Mouse (Mus musculus) neural tube, embryonic 13.5 days (tissue): ENCODE measurements around the gene Wdr49. TPM values are rescaled to one million over a fixed set of nuclear protein-coding genes. Genes with fewer than 3 reads are reported as not detected.

ENCODE experiments used
- ATAC-seq: fragments of 200-750 bp; cut with Nextera tagmentation; 2 replicates; pipeline ENCODE4 v1.8.0; 2017; ENCODE audit warnings: low read depth, mild to moderate bottlenecking, moderate TSS enrichment, moderate library complexity
- H3K27ac ChIP-seq: fragments of 300-500 bp; sonication (generic); replicated peaks from 2 replicates; pipeline ENCODE4 v1.5.1; 2015; ENCODE audit warnings: moderate library complexity, mild to moderate bottlenecking, inconsistent platforms
- H3K27me3 ChIP-seq: fragments of 300-500 bp; sonication (generic); 2 replicates; pipeline ENCODE4 v1.6.1; 2015; ENCODE audit warnings: mild to moderate bottlenecking, inconsistent platforms
- H3K36me3 ChIP-seq: fragments of 300-500 bp; sonication (generic); 2 replicates; pipeline ENCODE4 v1.6.1; 2015; ENCODE audit warnings: mild to moderate bottlenecking, inconsistent platforms
- H3K4me1 ChIP-seq: fragments of 300-500 bp; sonication (generic); replicated peaks from 2 replicates; pipeline ENCODE4 v1.6.1; 2015; ENCODE audit warnings: inconsistent platforms
- H3K4me2 ChIP-seq: fragments of 300-500 bp; sonication (generic); 2 replicates; pipeline ENCODE4 v1.6.1; 2015; ENCODE audit warnings: inconsistent platforms, mild to moderate bottlenecking, moderate library complexity
- H3K4me3 ChIP-seq: fragments of 300-500 bp; sonication (generic); 2 replicates; pipeline ENCODE4 v1.5.1; 2015; ENCODE audit warnings: mild to moderate bottlenecking, inconsistent platforms
- H3K9ac ChIP-seq: fragments of 300-500 bp; sonication (generic); 2 replicates; pipeline ENCODE4 v1.6.1; 2015; ENCODE audit warnings: moderate library complexity, mild to moderate bottlenecking, inconsistent platforms
- H3K9me3 ChIP-seq: fragments of 300-500 bp; sonication (generic); 2 replicates; pipeline ENCODE4 v1.6.1; 2016; ENCODE audit warnings: inconsistent platforms
- WGBS: fragments of 180-500 bp; shearing (Covaris S2); methylation state at CpG from one replicate; pipeline ENCODE4 v1.1.7; 2015; 5-methylcytosine and 5-hydroxymethylcytosine counted together
- polyA plus RNA-seq: library from polyadenylated mRNA; unstranded; fragments of >200 nt; fragmentation: Nextera tagmentation; extraction: Ambion mirVana; gene quantifications from 2 replicates; pipeline ENCODE4 v1.2.1, GENCODE M21; 2015

The Wdr49 gene
- polyA plus RNA-seq: not detected in 2 replicates

DNA sequence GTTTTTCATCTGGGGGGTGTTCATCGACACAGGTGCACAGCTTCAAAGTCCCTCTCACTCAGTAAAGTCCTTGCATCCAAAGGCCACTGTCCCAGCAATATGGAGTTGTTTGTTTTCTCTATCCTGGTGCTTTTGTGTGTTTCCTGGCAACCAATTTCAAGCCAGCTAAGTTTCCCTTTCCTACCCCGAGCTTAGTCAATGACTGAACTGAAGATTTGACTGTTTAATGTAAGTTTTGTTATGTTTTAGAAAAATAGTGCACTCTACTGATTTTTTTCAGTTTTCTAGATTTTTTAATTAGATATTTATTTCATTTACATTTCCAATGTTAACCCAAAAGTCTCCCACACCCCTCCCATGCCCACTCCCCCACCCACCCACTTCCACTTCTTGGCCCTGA, at the start of gene Wdr49:
TSS of gene Wdr49 (minus strand) at position 101 of the 400 bp plus-strand sequence.
- Histone ChIP-seq H3K4me2 (no peak within 1 kb of the TSS), H3K9me3 (no peaks in the 10 kb centered on the region), H3K9ac (no peak within 1 kb of the TSS), H3K27me3 (no peaks in the 10 kb centered on the region), H3K27ac (no peak within 1 kb of the TSS), H3K4me3 (no peak within 1 kb of the TSS), H3K36me3 (no peaks in the 10 kb centered on the region), H3K4me1 (no peaks in the 10 kb centered on the region)
- 39% methylated on average over 2 of the region's 2 CpGs for WGBS
- no peak for ATAC-seq

DNA sequence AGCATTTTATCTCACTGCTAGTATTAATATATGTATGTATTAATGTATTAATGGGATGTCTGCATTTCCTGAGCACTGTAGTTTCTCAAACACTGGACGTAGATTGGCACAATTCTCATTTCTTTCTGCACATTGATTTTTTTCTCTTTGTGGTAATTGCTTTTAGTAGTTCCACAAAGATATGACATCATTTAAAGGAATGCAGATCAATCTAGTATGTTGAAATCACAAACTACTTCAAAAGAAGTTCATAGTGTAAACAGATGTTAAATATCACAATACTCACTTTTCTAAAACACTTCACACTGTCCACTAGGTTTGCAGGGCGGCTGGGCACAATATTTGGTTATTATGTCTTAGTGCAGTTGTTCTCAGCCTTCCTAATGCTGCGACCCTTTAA, 49.1 kb upstream of the Wdr49 start:
- no peak overlapping the region for H3K4me3 ChIP-seq
- H3K9ac ChIP-seq: no peak overlapping the region
- no peak overlapping the region for H3K27ac ChIP-seq
- no peaks in the 10 kb centered on the region for H3K9me3 ChIP-seq
- H3K36me3 ChIP-seq: peaks cover 21% of the 10 kb centered on the region
- no peak overlapping the region for H3K4me2 ChIP-seq
- ATAC-seq: no peak
- no peaks in the 10 kb centered on the region for H3K4me1 ChIP-seq
- 98% methylated on average over 3 of the region's 3 CpGs for WGBS
- no peaks in the 10 kb centered on the region for H3K27me3 ChIP-seq

DNA sequence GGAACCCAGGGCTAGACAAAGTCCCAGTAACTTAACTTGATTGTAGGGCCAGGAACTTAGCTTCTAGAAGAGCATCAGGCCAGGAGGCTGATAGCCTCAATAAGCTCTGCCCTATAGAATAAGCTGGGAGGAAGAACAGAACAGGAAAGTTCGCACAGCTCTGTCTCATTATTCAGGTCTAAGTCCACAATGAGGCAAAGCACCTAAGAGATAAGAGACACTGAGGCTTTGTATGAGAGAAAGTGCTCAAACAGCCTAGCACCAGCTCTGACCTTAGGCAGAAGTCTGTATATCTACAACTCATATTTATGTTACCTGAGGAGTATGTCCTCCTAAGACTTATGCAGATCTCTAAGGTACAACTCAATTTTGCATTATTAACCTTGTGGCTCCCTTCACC, 40.6 kb upstream of the Wdr49 start:
- no peak overlapping the region for H3K27ac ChIP-seq

DNA sequence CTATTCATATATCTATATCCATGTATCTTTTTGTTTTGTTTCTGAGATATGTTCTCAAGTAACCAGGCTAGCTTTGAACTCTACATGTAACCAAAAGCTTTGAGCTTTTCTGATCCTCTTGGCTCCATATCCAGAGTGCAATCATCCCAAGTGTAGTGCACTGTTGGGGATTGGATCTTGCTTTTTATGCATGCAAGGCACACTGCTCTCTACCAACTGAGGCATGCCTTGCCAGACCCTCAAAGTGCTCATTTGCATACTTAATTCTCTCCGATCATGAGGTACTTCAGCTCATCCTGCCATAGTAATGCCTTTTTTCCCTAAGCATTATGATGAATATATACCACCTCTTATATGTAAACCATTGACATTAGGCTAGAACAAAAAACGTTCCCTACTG, 39.4 kb upstream of the Wdr49 start:
- H3K36me3 ChIP-seq: peaks cover 28% of the 10 kb centered on the region
- 71% methylated on average over 2 of the region's 2 CpGs for WGBS
- no peak for ATAC-seq

More for the DNA sequence above, 40.6 kb upstream of the Wdr49 start:
- no peak overlapping the region for H3K4me3 ChIP-seq
- no peaks in the 10 kb centered on the region for H3K27me3 ChIP-seq
- WGBS: 91% methylated on average over 1 of the region's 1 CpGs
- peaks cover 6% of the 10 kb centered on the region for H3K4me1 ChIP-seq
- no peak overlapping the region for H3K9ac ChIP-seq
- no peak overlapping the region for H3K4me2 ChIP-seq
- H3K9me3 ChIP-seq: no peaks in the 10 kb centered on the region
- ATAC-seq: no peak
- peaks cover 39% of the 10 kb centered on the region for H3K36me3 ChIP-seq

DNA sequence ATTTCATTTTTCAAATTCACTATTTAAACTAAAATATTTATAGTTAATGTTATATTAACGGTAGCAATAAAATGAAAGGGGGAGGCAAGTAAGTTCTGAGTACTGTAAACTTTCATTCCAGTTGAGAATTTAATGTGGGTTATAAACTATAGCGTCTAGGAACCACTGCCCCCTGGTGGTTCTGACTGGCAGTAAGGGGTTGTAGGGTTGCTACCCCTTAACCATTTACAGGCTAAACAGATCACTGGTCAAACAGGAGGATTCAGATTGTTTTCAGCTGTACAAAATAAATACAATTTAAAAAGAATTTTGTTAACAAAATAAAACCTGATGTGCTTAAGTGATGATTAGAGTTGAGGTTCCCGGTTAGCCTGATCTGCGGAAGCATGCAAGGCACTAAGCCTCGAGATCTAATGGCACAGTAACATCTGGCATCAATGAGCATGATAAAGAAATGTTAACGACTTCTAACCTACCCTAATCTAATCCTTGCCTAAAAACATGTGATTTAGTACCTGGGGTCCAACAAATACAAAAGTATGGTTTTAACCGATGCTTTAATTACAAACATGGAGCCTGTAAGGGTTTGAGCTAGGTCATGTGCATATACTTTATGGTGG, 35.8 kb upstream of the Wdr49 start:
- Histone ChIP-seq H3K9me3 (no peaks in the 10 kb centered on the region), H3K4me3 (no peak overlapping the region), H3K9ac (no peak overlapping the region), H3K4me1 (peaks cover 6% of the 10 kb centered on the region), H3K27me3 (no peaks in the 10 kb centered on the region), H3K27ac (no peak overlapping the region), H3K36me3 (peaks cover 29% of the 10 kb centered on the region), H3K4me2 (no peak overlapping the region)
- WGBS: 78% methylated on average over 7 of the region's 7 CpGs
- ATAC-seq: no peak

More for the DNA sequence above, 39.4 kb upstream of the Wdr49 start:
- Histone ChIP-seq H3K27ac (no peak overlapping the region), H3K4me2 (no peak overlapping the region), H3K4me1 (peaks cover 6% of the 10 kb centered on the region), H3K4me3 (no peak overlapping the region), H3K27me3 (no peaks in the 10 kb centered on the region), H3K9ac (no peak overlapping the region), H3K9me3 (no peaks in the 10 kb centered on the region)

DNA sequence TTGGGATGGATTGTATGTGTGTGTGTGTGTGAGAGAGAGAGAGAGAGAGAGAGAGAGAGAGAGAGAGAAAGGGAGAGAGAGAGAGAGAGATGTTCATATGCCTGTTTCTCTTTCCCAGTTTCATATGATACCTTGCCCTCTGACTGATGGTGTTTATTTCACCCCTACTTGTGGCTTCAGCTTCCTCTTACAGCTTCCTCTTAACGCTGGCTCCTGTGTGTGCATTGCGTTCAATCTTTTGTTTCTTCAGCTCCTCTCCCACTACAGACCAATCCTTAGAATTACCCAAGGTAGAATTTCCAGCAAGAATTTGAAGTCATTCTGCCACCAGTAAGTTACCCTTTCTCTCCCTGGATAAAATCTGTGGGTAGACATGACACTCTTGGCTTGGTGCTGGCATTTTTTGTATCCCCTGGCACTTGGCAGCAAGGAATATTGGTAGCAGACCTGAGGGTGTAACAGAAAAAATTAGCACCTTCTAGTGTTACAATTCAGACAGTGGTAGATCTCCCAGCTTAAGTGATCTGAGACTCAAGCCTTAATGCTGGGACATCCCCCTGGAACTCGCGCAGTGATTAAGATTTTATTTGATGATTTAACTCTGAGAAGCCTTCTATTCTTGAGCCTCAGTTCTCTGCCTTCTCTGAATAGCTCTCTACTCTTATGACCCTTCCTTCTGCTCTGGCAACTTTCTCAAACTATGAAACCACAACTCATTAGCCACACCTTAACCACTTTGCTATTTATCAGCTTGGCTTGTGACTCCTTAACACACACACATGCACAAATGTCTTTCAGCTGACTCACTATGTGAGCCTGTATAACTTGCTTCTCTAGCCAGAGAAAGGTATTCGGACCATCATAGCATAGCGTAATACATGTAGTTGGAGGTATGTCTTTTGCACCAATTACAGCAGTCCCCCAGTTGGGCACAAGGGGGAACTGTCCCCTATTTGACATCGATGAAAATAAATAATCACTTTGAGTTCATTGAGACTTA, 17.3 kb upstream of the Wdr49 start:
- no peak for ATAC-seq
- WGBS: 88% methylated on average over 7 of the region's 7 CpGs

DNA sequence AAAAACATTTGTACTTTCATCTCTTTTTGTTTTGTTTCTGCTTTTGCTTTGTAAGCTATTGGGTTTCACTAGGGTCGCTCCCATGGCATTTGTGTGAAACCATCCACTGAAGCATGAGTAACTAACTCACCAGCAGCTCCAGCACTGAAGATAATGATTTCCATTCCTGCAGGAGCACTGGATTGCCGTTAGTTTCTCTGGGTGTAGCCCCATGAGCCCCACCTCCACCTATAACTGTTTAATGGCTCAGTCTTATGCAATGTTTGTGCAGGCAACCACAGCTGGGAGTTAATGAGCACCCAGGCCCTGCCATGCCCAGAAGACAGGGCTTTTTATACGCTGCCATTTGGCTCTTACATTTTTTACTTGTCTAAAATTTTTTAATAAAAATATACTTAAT, 11.0 kb upstream of the Wdr49 start:
- H3K27me3 ChIP-seq: no peaks in the 10 kb centered on the region
- no peaks in the 10 kb centered on the region for H3K36me3 ChIP-seq
- H3K4me1 ChIP-seq: no peaks in the 10 kb centered on the region
- no peak for ATAC-seq
- no peaks in the 10 kb centered on the region for H3K9me3 ChIP-seq
- WGBS: 50% methylated on average over 3 of the region's 3 CpGs
- H3K4me3 ChIP-seq: no peak overlapping the region
- H3K4me2 ChIP-seq: no peak overlapping the region
- H3K9ac ChIP-seq: no peak overlapping the region
- no peak overlapping the region for H3K27ac ChIP-seq

More for the DNA sequence above, 17.3 kb upstream of the Wdr49 start:
- Histone ChIP-seq H3K27me3 (no peaks in the 10 kb centered on the region), H3K4me3 (no peak overlapping the region), H3K27ac (no peak overlapping the region), H3K4me2 (no peak overlapping the region), H3K9ac (no peak overlapping the region), H3K4me1 (no peaks in the 10 kb centered on the region), H3K9me3 (no peaks in the 10 kb centered on the region), H3K36me3 (no peaks in the 10 kb centered on the region)

DNA sequence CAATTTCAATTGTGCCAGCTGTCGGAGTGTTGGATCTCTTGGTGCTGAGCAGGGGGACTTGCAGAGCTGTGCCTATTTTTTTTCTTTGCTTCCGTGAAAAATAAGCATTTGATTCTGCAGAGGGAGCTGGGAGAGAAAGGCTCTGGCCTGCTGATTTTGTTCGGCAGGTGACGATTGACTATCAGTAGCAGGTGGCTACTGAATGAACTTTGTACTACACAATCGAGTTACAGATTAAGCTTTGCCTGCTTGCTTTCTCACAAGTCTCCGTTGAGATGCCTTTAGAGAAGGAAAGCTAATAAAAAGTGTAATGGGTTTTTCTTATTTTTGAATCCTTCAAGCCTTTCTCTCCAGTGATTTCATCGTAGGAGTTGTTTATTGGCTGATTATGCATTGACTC, 6.8 kb downstream of the Wdr49 start:
- ATAC-seq: no peak

DNA sequence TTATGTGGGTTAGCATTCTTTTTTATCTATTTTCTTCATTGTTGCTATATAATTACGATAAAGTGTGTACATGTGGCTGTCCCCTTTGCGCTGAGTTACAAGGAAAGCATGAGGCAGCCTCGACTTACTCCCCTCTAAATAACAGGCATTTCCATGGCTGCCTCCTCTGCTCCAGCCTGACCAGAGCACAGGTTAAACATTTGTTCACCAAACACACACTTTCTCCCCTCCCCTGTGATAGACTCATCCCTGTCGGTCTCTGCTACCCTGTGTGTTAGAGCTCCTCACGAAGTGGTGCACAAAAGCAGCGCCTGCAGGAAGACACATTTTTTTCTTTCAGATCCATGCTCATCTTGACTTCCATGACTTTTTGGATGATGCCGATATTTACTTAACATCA, 7.3 kb downstream of the Wdr49 start:
- no peak overlapping the region for H3K27ac ChIP-seq
- no peak for ATAC-seq
- no peaks in the 10 kb centered on the region for H3K9me3 ChIP-seq
- H3K27me3 ChIP-seq: no peaks in the 10 kb centered on the region
- H3K36me3 ChIP-seq: no peaks in the 10 kb centered on the region
- no peak overlapping the region for H3K4me3 ChIP-seq
- no peaks in the 10 kb centered on the region for H3K4me1 ChIP-seq
- WGBS: 94% methylated on average over 7 of the region's 7 CpGs
- H3K4me2 ChIP-seq: no peak overlapping the region
- no peak overlapping the region for H3K9ac ChIP-seq

More for the DNA sequence above, 6.8 kb downstream of the Wdr49 start:
- Histone ChIP-seq H3K4me1 (no peaks in the 10 kb centered on the region), H3K9me3 (no peaks in the 10 kb centered on the region), H3K27ac (no peak overlapping the region), H3K4me3 (no peak overlapping the region), H3K27me3 (no peaks in the 10 kb centered on the region), H3K9ac (no peak overlapping the region), H3K4me2 (no peak overlapping the region), H3K36me3 (no peaks in the 10 kb centered on the region)
- WGBS: 77% methylated on average over 7 of the region's 7 CpGs

DNA sequence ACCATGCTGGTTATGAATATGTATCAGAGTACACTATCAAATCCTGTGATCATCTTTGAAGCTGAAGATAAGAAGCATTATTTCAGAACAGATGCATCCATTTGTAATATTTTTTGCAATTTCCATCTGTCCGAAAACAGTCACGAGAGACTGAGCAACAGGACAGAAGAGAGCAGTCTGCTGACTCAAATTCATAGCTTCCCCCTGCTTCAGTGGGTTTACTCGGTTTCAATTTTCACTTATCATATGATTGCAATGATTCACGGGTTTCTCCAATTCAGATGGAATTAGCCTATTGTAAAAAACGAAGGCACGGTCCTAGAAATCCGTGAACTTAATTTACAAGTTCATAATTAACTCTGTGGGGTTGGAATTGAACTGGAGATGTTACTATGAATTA, 13.8 kb downstream of the Wdr49 start:
- 86% methylated on average over 7 of the region's 7 CpGs for WGBS
- Histone ChIP-seq H3K4me1 (no peaks in the 10 kb centered on the region), H3K4me3 (no peak overlapping the region), H3K9me3 (no peaks in the 10 kb centered on the region), H3K36me3 (no peaks in the 10 kb centered on the region), H3K27ac (no peak overlapping the region), H3K4me2 (no peak overlapping the region), H3K27me3 (no peaks in the 10 kb centered on the region), H3K9ac (no peak overlapping the region)
- no peak for ATAC-seq

DNA sequence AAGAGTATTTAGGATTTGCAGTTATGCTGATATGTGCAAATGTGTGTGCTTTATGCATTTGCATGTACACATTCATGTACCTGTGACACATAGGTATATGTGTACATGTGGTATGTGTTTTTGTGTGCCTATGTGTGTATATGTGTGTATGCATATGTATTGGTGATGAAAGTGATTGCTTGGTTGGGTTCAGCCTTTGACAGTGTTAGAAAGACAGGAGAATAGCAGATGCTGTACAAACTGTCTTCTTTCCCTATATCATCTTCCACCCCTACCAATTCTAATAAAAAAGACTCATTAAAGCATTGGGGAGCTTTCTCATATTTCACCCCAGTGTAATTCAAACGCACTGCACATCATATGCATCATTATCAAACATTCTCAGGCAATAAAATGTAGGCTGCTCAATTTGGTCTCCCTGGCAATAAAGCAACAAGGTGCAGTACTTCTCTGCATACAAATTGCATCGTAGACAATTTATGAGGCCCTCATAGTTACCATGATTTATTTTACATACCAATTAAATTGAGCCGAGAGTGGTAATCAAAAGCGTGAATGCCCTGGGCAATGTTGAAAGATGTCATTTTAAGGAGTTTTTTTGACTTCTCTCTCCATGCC, 51.3 kb downstream of the Wdr49 start:
- Histone ChIP-seq H3K4me2 (no peak overlapping the region), H3K9me3 (no peaks in the 10 kb centered on the region), H3K27ac (no peak overlapping the region), H3K9ac (no peak overlapping the region), H3K4me3 (no peak overlapping the region), H3K36me3 (no peaks in the 10 kb centered on the region), H3K4me1 (no peaks in the 10 kb centered on the region), H3K27me3 (no peaks in the 10 kb centered on the region)
- ATAC-seq: peak; percentile 90
- WGBS: 39% methylated on average over 4 of the region's 4 CpGs

DNA sequence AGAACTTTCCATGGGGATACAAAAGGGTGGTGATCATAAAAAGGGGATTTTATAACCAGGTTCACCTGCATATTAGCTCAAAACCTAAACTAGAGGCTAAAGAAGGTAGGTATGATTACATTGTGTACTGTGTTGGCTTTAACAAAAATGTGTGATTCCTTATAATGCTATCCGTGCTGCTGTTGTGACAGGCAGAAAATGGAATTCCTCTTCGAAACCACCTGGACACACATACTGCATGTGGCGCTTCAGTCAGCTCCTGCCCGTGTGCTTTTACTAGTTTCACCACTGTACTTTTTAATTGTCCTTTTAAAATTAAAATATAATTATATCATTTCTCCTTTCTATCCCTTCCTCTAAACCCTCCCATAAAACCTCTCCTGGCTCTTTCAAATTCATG, 86.0 kb downstream of the Wdr49 start:
- Histone ChIP-seq H3K27ac (no peak overlapping the region), H3K4me1 (0 out of 2 replicates have a peak, but pooled peaks cover 10% of the 10 kb centered on the region), H3K4me3 (no peak overlapping the region), H3K27me3 (no peaks in the 10 kb centered on the region), H3K4me2 (no peak overlapping the region), H3K9ac (no peak overlapping the region), H3K9me3 (no peaks in the 10 kb centered on the region), H3K36me3 (no peaks in the 10 kb centered on the region)
- 93% methylated on average over 4 of the region's 4 CpGs for WGBS
- no peak for ATAC-seq
